Mouse (Mus musculus) limb, embryonic 15.5 days (tissue): ENCODE measurements around the gene Tmem270. TPM values are rescaled to one million over a fixed set of nuclear protein-coding genes. Genes with fewer than 3 reads are reported as not detected.
A peak's percentile ranks its signal among the peaks of the same experiment; 100 is the strongest.

ENCODE experiments used
- ATAC-seq: fragments of 200-750 bp; cut with Nextera tagmentation; 2 replicates; pipeline ENCODE4 v1.8.0; 2017; ENCODE audit warnings: low read depth, moderate TSS enrichment; ENCODE audit not compliant: insufficient number of reproducible peaks, low FRiP score, low TSS enrichment
- H3K27ac ChIP-seq: fragments of 300-500 bp; sonication (generic); 2 replicates; pipeline ENCODE4 v1.5.1; 2015; ENCODE audit warnings: moderate library complexity, mild to moderate bottlenecking, inconsistent platforms
- H3K27me3 ChIP-seq: fragments of 300-500 bp; sonication (generic); 2 replicates; pipeline ENCODE4 v1.6.1; 2015; ENCODE audit warnings: inconsistent platforms
- H3K36me3 ChIP-seq: fragments of 300-500 bp; sonication (generic); 2 replicates; pipeline ENCODE4 v1.6.1; 2015; ENCODE audit warnings: inconsistent platforms
- H3K4me1 ChIP-seq: fragments of 300-500 bp; sonication (generic); 2 replicates; pipeline ENCODE4 v1.6.1; 2015; ENCODE audit warnings: inconsistent platforms
- H3K4me2 ChIP-seq: fragments of 300-500 bp; sonication (generic); 2 replicates; pipeline ENCODE4 v1.6.1; 2015; ENCODE audit warnings: mild to moderate bottlenecking, inconsistent platforms
- H3K4me3 ChIP-seq: fragments of 300-500 bp; sonication (generic); 2 replicates; pipeline ENCODE4 v1.5.1; 2015; ENCODE audit warnings: mild to moderate bottlenecking, inconsistent platforms
- H3K9ac ChIP-seq: fragments of 300-500 bp; sonication (generic); 2 replicates; pipeline ENCODE4 v1.6.1; 2015; ENCODE audit warnings: inconsistent platforms
- H3K9me3 ChIP-seq: fragments of 300-500 bp; sonication (generic); 2 replicates; pipeline ENCODE4 v1.6.1; 2016; ENCODE audit warnings: inconsistent platforms
- WGBS: fragments of 180-500 bp; shearing (Covaris S2); methylation state at CpG from one replicate; pipeline ENCODE4 v1.1.7; 2015; 5-methylcytosine and 5-hydroxymethylcytosine counted together
- polyA plus RNA-seq: library from polyadenylated mRNA; unstranded; fragments of >200 nt; fragmentation: Nextera tagmentation; extraction: Ambion mirVana; gene quantifications from 2 replicates; pipeline ENCODE4 v1.2.1, GENCODE M21; 2015

The Tmem270 gene
- polyA plus RNA-seq, 1 experiment from 2014 or later = not detected

GRCm38 (mm10) chr5:134923141-134923540, 16.6 kb upstream of the Tmem270 start:
- H3K9me3 ChIP-seq = no peaks in the 10 kb centered on the region
- no peak for ATAC-seq
- no peak overlapping the region for H3K9ac ChIP-seq
- no peak overlapping the region for H3K4me2 ChIP-seq
- no peaks in the 10 kb centered on the region for H3K27me3 ChIP-seq
- H3K36me3 ChIP-seq = no peaks in the 10 kb centered on the region
- 70% methylated on average over 6 of the region's 6 CpGs for WGBS
- no peaks in the 10 kb centered on the region for H3K4me1 ChIP-seq
- H3K27ac ChIP-seq = no peak overlapping the region
- H3K4me3 ChIP-seq = no peak overlapping the region

DNA sequence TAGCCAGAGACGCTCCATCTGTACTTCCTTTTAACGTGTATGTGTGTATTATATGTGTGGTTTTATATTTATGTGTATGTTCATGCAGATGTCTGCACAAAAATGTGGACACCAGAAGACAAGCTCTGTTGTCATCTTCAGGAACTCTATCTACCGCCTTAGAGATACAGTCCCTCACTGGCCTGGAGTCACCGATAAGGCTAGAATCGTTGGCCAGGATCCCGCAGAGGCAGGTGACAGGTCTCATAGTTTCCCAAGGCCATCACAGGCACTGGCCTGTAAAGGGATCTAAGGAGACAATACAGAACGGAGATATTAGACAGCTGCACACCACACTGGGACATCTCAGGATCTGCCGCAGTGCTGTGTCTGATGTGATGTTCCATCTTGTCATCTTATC, 14.6 kb upstream of the Tmem270 start:
- Histone ChIP-seq H3K36me3 (no peaks in the 10 kb centered on the region), H3K4me1 (no peaks in the 10 kb centered on the region), H3K9ac (no peak overlapping the region), H3K9me3 (no peaks in the 10 kb centered on the region), H3K4me2 (no peak overlapping the region), H3K27ac (no peak overlapping the region), H3K27me3 (no peaks in the 10 kb centered on the region), H3K4me3 (no peak overlapping the region)
- 88% methylated on average over 8 of the region's 8 CpGs for WGBS
- ATAC-seq = no peak

DNA sequence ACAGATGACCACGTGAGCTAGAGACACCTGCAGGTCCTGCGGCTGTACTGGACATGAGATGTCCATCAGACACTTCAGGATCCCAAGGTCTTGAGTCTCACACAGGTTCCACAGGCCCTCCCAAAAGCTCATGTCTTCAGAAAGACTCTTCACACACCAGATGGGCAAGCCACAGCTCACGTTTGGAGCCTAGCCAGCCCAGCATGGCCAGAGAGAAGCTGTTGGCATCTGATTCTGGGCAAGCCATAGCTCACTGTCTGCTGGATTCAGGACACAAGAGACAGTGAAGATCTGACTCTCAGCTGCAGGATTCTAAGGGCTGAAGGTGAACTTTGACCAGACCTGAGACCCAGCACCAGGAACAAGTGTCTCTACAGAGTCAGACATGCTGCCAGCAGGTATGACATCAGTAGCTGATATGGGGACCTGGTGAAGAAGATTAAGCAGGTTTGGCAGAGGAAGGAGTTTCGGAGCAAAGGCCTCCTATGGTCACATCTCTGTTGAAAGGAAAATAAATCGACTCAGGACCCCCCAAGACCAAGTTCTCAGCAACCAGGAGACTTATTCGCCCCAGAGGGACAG, 13.7 kb upstream of the Tmem270 start:
- Histone ChIP-seq H3K36me3 (no peaks in the 10 kb centered on the region), H3K4me2 (no peak overlapping the region), H3K27ac (no peak overlapping the region), H3K4me3 (no peak overlapping the region), H3K27me3 (no peaks in the 10 kb centered on the region), H3K9me3 (no peaks in the 10 kb centered on the region), H3K4me1 (no peaks in the 10 kb centered on the region), H3K9ac (no peak overlapping the region)
- WGBS = 72% methylated on average over 6 of the region's 6 CpGs
- no peak for ATAC-seq

DNA sequence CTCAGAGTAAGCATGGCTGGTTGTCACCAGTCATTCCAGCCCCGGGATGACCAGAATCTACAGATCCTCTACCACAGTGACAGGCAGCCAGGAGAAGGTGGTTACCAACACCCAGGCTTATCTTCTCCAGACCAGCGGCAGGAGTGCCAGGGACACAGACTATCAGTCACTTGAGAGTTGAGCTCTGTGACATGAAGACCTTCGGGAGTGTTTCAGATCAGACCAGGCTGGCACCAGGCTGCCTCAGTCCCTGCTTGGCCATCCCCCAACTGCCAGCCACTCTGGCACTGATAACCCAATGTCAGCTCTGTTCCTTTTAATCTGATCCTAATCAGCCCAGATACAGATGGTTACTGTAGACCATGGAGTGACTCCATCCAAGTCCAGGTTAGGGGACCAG, 12.6 kb upstream of the Tmem270 start:
- no peaks in the 10 kb centered on the region for H3K36me3 ChIP-seq
- ATAC-seq = no peak
- H3K9me3 ChIP-seq = no peaks in the 10 kb centered on the region
- no peak overlapping the region for H3K9ac ChIP-seq
- H3K27ac ChIP-seq = no peak overlapping the region
- WGBS = 90% methylated on average over 3 of the region's 3 CpGs
- H3K27me3 ChIP-seq = no peaks in the 10 kb centered on the region
- no peaks in the 10 kb centered on the region for H3K4me1 ChIP-seq
- H3K4me2 ChIP-seq = no peak overlapping the region
- no peak overlapping the region for H3K4me3 ChIP-seq

GRCm38 (mm10) chr5:134918071-134918832, 11.7 kb upstream of the Tmem270 start:
- no peak for ATAC-seq

DNA sequence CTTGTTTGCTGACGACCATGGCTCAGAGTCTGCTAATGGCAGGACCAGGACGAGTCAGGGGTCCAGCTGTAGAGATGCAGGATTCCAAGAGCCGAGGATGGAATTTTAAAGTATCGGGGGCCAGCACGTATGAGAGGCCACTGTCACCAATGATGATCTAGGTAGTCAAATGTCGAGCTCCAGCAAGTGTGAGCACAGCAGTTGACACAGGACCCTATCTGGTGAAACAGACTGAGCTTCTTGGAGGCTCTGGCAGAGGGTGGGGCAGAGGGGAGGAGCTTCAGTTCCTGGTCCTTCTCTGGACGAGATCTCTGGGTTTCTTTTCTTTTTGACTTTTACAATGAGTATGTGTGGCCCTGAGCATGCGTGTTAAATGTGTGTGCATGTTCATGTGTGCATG, 8.8 kb upstream of the Tmem270 start, which contains the start of gene Cldn13:
Gene Cldn13 (minus strand): TSS at position 216 of the 400 bp plus-strand sequence.
- H3K4me1 ChIP-seq = no peaks in the 10 kb centered on the region
- 79% methylated on average over 8 of the region's 8 CpGs for WGBS
- H3K36me3 ChIP-seq = no peaks in the 10 kb centered on the region
- H3K27ac ChIP-seq = no peak within 1 kb of the TSS
- no peak within 1 kb of the TSS for H3K4me2 ChIP-seq
- no peak within 1 kb of the TSS for H3K4me3 ChIP-seq
- ATAC-seq = no peak
- no peaks in the 10 kb centered on the region for H3K27me3 ChIP-seq
- no peak within 1 kb of the TSS for H3K9ac ChIP-seq
- H3K9me3 ChIP-seq = no peaks in the 10 kb centered on the region

More at GRCm38 (mm10) chr5:134918071-134918832, 11.7 kb upstream of the Tmem270 start:
- H3K4me2 ChIP-seq = no peak overlapping the region
- no peak overlapping the region for H3K4me3 ChIP-seq
- no peaks in the 10 kb centered on the region for H3K9me3 ChIP-seq
- H3K4me1 ChIP-seq = no peaks in the 10 kb centered on the region
- no peak overlapping the region for H3K9ac ChIP-seq
- H3K27ac ChIP-seq = no peak overlapping the region
- 51% methylated on average over 16 of the region's 16 CpGs for WGBS
- no peaks in the 10 kb centered on the region for H3K27me3 ChIP-seq
- H3K36me3 ChIP-seq = no peaks in the 10 kb centered on the region

DNA sequence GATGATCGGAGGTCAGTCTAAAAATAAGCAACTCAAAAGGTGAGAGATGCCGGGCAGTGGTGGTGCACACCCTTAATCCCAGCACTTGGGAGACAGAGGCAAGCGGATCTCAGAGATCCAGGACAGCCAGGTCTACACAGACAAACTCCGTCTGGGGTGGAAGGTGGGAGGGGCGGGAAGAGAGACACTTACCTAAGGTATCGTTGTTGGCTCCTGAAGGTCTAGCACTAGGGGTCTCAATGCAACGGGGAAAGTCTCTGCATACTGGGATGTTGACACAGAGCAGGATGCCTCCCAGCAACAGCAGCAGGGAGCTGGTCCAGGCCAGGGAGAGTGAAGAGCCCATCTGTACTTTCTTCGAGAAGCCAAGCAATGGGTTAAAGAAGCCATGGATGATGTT, 8.0 kb upstream of the Tmem270 start:
- Histone ChIP-seq H3K4me2 (no peak overlapping the region), H3K4me1 (no peaks in the 10 kb centered on the region), H3K27ac (no peak overlapping the region), H3K27me3 (no peaks in the 10 kb centered on the region), H3K9ac (no peak overlapping the region), H3K9me3 (no peaks in the 10 kb centered on the region), H3K4me3 (no peak overlapping the region), H3K36me3 (no peaks in the 10 kb centered on the region)
- no peak for ATAC-seq
- 83% methylated on average over 8 of the region's 8 CpGs for WGBS

DNA sequence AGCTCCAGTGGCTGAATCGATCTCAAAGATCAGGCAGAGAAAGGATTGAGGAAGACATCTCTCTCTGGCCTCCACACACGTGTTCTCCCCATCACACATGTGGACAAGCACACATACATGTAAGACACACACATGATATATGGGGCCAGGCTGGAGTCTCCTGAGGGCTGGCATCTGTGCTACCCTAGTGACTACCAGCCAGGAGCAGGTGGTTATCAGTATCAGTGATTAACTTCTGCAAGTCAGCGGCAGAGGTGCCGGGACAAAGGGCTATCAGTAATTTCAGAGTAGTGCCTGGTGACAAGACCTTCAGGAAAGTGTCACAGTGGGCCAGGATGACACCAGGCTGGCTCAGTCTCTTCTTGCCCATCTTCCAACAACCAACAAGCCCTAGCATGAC, 7.2 kb upstream of the Tmem270 start:
- Histone ChIP-seq H3K27me3 (0 out of 2 replicates have a peak, but pooled peaks cover 2% of the 10 kb centered on the region), H3K36me3 (no peaks in the 10 kb centered on the region), H3K4me2 (no peak overlapping the region), H3K4me1 (no peaks in the 10 kb centered on the region), H3K9me3 (no peaks in the 10 kb centered on the region), H3K9ac (no peak overlapping the region), H3K4me3 (no peak overlapping the region), H3K27ac (no peak overlapping the region)
- no peak for ATAC-seq
- WGBS = 89% methylated on average over 4 of the region's 4 CpGs

DNA sequence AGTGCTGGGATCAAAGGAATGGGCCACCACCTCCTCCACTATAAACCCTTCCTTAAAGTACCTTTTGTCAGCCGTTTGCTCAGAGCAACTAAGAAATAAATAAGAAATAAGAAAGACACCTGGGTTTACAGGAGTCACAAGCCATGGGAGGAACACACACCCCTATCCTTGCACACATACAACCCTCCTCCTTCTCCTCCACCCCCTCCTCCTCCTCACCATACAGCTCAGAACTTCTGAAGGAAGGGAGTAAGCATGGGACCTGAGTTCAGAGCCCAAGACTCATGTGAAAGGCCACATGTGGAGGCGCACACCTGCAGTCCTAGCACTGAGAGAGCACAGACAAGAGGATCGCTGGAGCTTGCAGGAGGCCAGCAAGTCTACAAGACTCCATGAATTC, 6.8 kb upstream of the Tmem270 start:
- no peak for ATAC-seq
- Histone ChIP-seq H3K9ac (no peak overlapping the region), H3K36me3 (no peaks in the 10 kb centered on the region), H3K4me3 (no peak overlapping the region), H3K9me3 (no peaks in the 10 kb centered on the region), H3K27me3 (0 out of 2 replicates have a peak, but pooled peaks cover 2% of the 10 kb centered on the region), H3K4me2 (no peak overlapping the region), H3K27ac (no peak overlapping the region), H3K4me1 (no peaks in the 10 kb centered on the region)
- WGBS = 73% methylated on average over 3 of the region's 3 CpGs

DNA sequence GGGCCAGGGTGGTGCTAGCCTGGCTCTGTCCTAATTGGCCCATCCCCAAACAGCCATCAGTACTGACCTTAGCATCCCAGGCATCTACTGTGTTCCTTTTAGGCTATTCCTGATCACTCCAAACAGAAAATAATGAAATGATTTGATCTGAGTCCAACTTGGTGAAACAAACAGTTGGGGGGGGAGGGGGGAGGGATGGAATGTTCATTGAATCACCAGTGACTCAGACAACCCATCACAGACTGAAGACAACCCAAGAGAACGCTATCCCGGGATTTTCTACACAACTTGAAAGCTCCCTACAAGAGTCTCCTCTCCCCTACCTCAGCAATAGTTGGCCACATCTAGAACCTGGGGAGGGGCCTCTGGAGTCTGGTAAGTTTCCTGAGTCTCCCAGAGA, 5.4 kb upstream of the Tmem270 start:
- H3K4me3 ChIP-seq = no peak overlapping the region
- no peaks in the 10 kb centered on the region for H3K36me3 ChIP-seq
- H3K27ac ChIP-seq = no peak overlapping the region
- H3K9me3 ChIP-seq = no peaks in the 10 kb centered on the region
- 0 out of 2 replicates have a peak, but pooled peaks cover 6% of the 10 kb centered on the region for H3K4me1 ChIP-seq
- no peak for ATAC-seq
- no peak overlapping the region for H3K4me2 ChIP-seq
- H3K27me3 ChIP-seq = 0 out of 2 replicates have a peak, but pooled peaks cover 2% of the 10 kb centered on the region
- WGBS = 85% methylated on average over 2 of the region's 2 CpGs
- no peak overlapping the region for H3K9ac ChIP-seq

DNA sequence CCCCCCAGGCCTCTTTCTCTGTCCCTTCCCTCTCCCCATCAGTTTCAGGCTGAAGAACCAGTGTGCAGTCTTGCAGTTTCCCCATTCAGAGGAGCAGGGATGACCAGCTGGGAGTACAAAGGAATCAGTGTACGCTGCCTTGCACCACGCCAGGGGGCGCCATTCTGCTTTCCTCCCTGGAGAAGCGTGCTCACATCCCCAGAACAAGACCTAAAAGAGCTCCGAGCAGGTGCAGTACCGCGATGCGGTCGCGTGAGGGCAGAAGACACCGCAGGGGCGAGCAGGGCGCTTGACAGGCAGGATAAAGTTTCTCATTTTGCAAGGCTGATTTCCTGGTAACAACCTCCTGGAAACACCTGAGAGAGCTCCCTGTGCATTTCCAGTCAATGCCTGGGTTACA, 602 bp upstream of the Tmem270 start:
- Histone ChIP-seq H3K27me3 (0 out of 2 replicates have a peak, but pooled peaks cover 2% of the 10 kb centered on the region), H3K27ac (no peak overlapping the region), H3K9me3 (no peaks in the 10 kb centered on the region), H3K4me3 (no peak overlapping the region), H3K4me2 (no peak overlapping the region), H3K9ac (no peak overlapping the region), H3K4me1 (0 out of 2 replicates have a peak, but pooled peaks cover 9% of the 10 kb centered on the region), H3K36me3 (no peaks in the 10 kb centered on the region)
- ATAC-seq = peak; percentile 48
- under 1% methylated on average over 13 of the region's 13 CpGs for WGBS

- WGBS = 71% methylated on average over 8 of the region's 8 CpGs
- no peak overlapping the region for H3K27ac ChIP-seq
- H3K9ac ChIP-seq = no peak overlapping the region
- no peaks in the 10 kb centered on the region for H3K36me3 ChIP-seq
- H3K27me3 ChIP-seq = no peaks in the 10 kb centered on the region
- no peak overlapping the region for H3K4me3 ChIP-seq
- no peak for ATAC-seq
- H3K4me2 ChIP-seq = no peak overlapping the region
- no peaks in the 10 kb centered on the region for H3K9me3 ChIP-seq
- peaks cover 31% of the 10 kb centered on the region for H3K4me1 ChIP-seq
These were observed 4.9 kb downstream of the Tmem270 start for GRCm38 (mm10) chr5:134901644-134902027.
